Mouse (Mus musculus): ENCODE measurements around the gene Fam241b.
A peak's percentile ranks its signal among the peaks of the same experiment; 100 is the strongest.
"Not testable (repeated sequence)": the region's sequence is repeated elsewhere in the genome, so short reads cannot be mapped to it uniquely, and the experiment has no call there.

Fam241b gene

DNA sequence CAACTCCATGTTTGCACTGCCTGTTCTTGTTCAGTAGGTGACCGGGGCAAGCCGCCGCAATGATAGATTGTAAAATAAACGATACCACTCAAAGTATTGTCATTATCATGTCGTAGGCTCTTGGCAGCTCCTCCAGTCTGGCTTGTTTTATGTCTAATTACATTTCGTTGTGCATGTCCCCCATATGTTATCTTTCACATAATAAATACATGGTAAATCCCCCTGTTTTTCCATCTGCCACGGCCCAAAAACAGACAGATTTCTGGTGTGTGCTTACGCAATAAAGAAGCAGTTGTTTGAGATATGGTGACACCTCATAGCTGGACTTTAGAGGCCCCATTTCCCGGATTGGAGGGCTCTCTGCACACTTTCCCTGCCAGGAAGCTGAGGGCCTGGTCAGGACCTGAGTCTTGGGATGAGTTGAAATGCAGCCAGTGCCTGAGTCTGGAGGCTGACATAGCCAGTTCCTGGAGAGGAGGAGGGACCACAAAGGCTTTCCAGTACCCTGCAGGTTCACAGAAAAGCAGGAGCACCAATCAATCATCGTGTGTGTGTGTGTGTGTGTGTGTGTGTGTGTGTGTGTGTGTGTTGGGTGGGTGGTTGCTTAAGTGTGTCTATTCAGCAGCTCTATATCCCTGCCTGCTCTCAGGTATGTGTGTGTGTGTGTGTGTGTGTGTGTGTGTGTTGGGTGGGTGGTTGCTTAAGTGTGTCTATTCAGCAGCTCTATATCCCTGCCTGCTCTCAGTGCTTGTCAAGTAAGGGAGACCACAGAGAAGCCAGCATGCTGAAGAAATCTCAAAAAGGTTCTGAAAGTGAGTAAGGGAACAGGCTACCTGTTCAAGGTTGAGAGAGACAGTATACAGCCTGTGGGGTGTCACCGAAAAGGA is 67.2 kb downstream of the Fam241b start:
- DNase-seq (ENCODE audit: inconsistent age in 2 of 2, low spot score in 1 of 2): no peak

DNA sequence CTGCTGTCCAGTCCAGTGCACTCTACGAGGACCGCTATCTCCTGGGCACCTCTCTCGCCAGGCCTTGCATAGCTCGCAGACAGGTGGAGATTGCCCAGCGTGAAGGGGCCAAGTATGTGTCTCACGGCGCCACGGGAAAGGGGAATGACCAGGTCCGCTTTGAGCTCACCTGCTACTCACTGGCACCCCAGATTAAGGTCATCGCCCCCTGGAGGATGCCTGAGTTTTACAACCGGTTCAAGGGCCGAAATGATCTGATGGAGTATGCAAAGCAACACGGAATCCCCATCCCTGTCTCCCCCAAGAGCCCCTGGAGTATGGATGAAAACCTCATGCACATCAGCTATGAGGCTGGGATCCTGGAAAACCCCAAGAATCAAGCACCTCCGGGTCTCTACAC is 72.4 kb downstream of the Fam241b start:
- DNase-seq (ENCODE audit: inconsistent age in 2 of 2, low spot score in 1 of 2): not testable (repeated sequence)

DNA sequence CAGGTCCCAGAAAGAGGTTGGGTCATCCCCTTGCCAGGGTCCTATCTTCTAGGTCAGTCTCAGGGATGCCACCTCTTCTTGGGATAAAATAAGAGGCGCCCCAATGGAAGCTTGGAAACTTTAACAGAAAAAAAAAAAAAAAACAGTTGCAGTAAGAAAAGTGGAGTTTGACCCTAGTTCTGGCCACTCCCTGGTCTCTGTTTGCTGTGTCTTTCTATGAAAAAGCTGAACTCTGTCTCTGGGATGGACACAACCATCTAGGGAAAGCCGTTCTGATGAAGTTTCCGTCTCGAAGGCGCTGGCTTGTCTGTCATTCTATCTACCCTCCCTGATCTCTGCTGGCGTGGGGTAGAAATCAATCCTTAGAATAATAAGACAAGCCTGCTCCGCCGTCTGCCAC is 73.1 kb downstream of the Fam241b start:
- DNase-seq (ENCODE audit: inconsistent age in 2 of 2, low spot score in 1 of 2): no peak

DNA sequence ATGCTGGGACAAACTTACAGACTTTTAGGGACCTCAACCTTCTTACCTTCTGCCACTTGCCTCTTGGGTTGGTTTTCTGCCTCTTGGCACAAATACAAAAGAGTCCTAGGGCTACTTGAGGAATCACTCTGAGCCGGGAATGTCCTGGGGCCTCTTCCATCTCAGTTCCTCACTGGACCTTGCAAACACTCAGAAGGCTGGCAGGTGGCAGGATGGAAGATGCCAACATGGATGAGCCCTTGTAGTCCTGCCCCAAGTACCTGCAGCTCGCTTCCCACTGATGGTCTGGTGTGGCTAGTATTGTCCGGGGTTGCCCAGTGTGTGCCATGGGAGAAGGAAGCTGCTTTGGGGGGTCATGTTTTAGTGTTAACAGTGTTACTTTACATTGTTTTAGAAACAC is 73.8 kb downstream of the Fam241b start:
- DNase-seq (ENCODE audit: inconsistent age in 2 of 2, low spot score in 1 of 2): no peak

DNA sequence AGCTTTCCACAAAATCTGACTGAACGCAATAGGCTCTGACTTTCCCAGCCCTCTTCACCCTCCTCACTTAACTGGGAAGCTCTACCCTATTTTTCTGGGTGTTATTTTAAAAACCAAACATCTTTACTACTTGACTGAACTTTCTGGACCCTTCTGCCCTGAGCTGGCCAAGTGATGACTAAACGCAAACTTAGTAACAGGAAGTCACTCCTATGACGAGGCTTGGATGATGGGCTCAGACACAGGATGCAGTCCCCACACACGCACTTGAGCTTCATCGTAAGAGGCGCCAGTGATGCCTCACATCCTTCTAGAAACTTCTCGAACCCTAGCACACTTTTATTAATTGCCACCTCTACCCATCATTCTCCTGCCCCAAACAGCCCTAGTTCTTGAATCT is 74.3 kb downstream of the Fam241b start:
- DNase-seq (ENCODE audit: inconsistent age in 2 of 2, low spot score in 1 of 2): no peak

DNA sequence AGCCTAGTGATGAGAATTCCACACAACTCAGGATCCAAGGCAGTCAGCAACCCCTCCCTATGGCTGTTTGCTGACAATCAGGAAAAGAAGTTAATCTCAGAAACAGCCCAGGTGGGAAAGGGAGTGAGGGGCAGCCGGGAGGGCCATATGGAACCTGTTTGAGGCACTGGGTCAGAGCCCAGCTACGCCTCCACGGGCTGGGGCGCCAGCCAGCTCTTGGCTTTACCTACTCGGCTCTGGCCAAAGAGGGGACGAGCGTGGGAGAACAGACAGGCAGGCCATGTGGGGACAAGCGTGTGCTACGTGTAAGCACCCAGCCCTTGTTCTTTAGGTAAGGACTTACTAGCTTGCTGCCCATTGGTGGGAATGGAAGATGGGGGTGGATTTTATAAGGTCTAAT is 75.2 kb downstream of the Fam241b start:
- no peak for DNase-seq (ENCODE audit: inconsistent age in 2 of 2, low spot score in 1 of 2)

DNA sequence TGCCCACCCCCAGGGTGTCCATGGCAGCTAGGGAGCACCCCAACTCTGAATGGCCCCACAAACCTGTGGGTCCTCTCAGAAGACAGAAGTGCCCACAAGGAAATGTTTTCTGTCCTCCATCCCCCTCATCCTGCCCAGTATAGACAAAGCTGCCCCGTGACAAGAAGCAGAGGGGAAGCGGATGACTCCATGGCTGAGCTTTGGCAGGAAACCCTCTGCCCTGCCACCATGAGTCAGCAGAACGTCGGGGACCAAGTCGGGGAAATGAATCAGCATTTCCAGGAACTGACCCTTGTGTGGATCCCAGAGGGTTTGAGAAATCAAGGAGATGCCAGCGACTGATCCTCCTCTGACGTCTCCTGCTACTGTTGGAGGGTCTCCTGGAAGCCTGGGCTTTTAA is 77.5 kb downstream of the Fam241b start:
- peak; percentile 13 to 33 for DNase-seq (ENCODE audit: inconsistent age in 2 of 2, low spot score in 1 of 2)

DNA sequence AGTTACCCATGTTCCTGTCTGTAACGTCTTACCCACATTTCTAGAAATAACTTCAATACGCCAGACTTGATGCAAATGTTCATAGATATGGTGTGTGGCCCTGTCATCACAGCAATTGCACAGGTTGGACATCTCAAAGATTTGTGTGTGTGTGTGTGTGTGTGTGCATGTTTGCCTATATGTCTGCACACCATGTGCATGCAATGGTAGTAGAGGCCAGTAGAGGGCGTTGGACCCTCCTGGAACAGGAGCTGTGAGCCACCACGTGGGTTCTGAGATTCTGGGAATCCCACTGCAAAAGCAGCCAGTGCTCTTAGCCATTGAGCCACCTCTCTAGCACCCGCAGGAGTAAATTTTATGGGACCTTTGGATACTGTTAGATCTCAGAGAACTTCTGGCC is 80.9 kb downstream of the Fam241b start:
- DNase-seq (ENCODE audit: inconsistent age in 2 of 2, low spot score in 1 of 2): no peak

DNA sequence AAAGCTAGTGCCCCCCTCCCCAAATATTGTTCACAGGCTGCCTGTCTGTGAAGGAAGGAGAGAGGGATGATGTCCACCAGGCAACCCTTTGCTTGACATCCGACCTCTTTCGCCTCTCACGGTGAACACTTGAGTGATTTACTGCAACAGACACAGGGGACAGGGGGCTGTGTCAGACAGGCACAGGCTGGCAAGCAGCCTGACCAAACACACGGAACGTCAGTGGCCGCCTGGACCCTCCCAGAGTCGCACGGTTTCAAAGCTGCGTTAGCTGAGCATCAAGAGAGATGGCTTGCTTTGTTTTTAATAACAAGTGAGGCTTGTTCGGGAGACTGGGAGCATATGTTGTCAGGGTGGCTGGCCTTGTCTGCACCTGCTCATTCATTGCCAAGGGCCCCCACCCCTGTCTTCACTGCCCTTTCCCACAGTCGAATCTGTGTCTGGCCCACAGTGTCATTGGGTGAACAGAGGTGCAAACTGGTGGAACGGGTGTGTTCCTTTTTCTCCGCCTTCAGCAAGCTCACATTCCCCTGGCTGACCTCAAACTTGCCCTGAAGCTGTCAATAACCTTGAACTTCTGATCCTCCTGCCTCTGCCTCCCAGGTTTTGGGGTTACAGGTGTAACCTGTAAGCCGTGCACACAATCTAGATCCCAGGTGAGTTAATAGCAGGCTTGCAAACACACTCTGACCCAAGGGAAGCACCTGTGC is 82.6 kb downstream of the Fam241b start:
- DNase-seq (ENCODE audit: inconsistent age in 2 of 2, low spot score in 1 of 2): no peak

DNA sequence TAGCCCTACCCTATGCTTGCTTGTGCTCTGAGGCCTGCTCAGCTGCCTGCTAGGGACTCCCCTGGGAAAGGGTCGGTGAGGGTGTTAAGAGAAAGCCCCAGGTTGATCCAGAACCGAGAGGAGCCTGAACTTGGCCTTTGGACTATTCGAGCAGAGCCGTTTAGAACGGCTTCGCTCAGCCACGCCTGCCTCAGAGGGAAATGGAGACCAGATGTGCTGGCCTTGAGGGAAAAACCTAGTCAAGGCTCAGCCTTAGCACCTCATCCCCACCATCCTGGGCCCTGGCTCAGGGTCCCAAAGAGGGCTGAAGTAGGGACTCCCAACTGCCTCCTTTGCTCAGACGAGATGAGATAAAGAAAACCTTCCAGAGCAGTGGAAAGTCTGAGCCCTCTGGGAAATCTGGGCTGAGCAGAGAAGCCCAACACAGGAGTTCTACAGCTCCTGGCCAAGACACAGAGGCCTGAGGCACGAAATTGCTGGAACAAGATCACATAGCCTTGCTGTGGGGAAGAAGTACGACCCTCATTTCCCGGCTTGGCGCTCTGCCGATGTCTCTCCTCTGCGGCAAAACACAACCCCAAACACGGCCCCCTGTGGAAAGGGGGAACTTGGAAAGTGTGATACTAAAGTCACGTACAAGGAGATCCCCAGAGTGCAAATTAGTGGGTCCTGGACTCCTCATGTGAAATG is 83.4 kb downstream of the Fam241b start:
- no peak for DNase-seq (ENCODE audit: inconsistent age in 2 of 2, low spot score in 1 of 2)

DNA sequence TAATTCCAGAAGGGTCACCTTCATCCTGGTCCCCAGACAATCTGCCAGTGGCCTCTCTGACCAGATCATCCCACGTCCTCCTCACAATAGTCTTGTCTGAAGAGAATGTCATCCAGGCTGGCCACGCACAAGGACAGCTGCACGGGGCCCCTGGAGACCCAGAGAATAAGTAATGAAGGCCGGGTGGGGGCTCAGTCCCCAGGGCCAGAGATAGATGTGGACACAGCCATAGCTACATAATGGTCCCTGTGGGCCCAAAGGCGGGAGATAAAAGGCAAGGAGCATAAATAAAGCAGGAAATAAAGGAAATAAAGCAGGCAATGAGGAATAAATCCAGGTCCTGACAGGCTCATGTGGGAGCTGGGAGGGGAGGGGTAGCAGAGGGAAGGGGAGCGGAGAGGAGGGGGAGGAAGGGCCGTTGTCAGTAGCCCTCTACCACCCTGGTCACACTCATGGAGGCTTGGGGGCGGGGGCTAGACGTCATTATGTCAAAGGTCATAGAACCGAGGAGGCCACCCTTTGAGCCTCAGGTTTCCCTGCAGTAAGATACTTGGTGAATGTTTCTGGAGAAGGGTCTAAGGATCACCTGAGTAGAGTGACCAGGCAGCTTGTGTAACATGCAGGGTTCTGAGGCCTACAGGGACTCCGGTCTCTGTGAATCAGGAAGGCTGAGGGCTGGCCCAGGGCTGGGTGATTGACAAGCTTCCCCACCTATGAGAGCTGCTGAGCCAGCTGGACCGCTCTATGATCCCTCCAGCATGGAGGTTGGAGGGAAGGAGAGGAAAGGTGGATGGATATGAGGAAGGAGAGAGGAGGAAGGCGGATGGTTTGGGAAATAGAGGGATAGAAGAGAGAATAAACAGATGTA is 85.0 kb downstream of the Fam241b start:
- DNase-seq (ENCODE audit: inconsistent age in 2 of 2, low spot score in 1 of 2): no peak

Data from adrenal gland, adult (tissue).